Mouse (Mus musculus): Measurements from ENCODE around the gene Acox2. TPM values are rescaled to one million over a fixed set of nuclear protein-coding genes. Genes with fewer than 3 reads are reported as not detected.

The Acox2 gene
- polyA plus RNA-seq, 1 experiment from 2014 or later: not detected

- WGBS: 72% methylated on average over 5 of the region's 5 CpGs
- Histone ChIP-seq H3K4me3 (no peak overlapping the region), H3K27me3 (no peaks in the 10 kb centered on the region), H3K4me2 (replicated peaks) (no peak overlapping the region), H3K36me3 (no peaks in the 10 kb centered on the region; the same call in 1 of the 2 replicates), H3K27ac (no peak overlapping the region), H3K9ac (no peak overlapping the region), H3K4me1 (peaks cover 10% of the 10 kb centered on the region), H3K9me3 (no peaks in the 10 kb centered on the region)
- no peak for ATAC-seq (ENCODE audit: low FRiP score, low read depth)
These were observed 82.9 kb downstream of the Acox2 start for GRCm38 (mm10) chr14:8176251-8176650.

Other genes with a start within 250 kb of the Acox2 start
- gene Rpp14, start 179.0 kb downstream of the Acox2 start, polyA plus RNA-seq (2015; fragmentation: Nextera tagmentation; extraction: Ambion mirVana): 53.7 and 55.8 TPM in 2 replicates
- gene Pxk, start 161.1 kb downstream of the Acox2 start, polyA plus RNA-seq (2015; fragmentation: Nextera tagmentation; extraction: Ambion mirVana): 30.1 and 31.5 TPM in 2 replicates
- 206 and 208 TPM in 2 replicates for gene Pdhb, start 86.3 kb downstream of the Acox2 start, polyA plus RNA-seq (2015; fragmentation: Nextera tagmentation; extraction: Ambion mirVana)
- 7.8 and 11.5 TPM in 2 replicates for gene Kctd6, start 45.2 kb downstream of the Acox2 start, polyA plus RNA-seq (2015; fragmentation: Nextera tagmentation; extraction: Ambion mirVana)
- 0.46 and 0.50 TPM in 2 replicates for gene Fam107a, start 58.7 kb upstream of the Acox2 start, polyA plus RNA-seq (2015; fragmentation: Nextera tagmentation; extraction: Ambion mirVana)
- gene Oit1, start 119.4 kb upstream of the Acox2 start, polyA plus RNA-seq (2015; fragmentation: Nextera tagmentation; extraction: Ambion mirVana): 0.15 TPM in 1 of 2 replicates, not detected in the other